Mouse (Mus musculus): Measurements from ENCODE around the gene Sec22c. TPM values are rescaled to one million over a fixed set of nuclear protein-coding genes. Genes with fewer than 3 reads are reported as not detected.
A peak's percentile ranks its signal among the peaks of the same experiment; 100 is the strongest.

Sec22c gene
- polyA plus RNA-seq, 1 experiment from 2014 or later = 24.5 TPM

DNA sequence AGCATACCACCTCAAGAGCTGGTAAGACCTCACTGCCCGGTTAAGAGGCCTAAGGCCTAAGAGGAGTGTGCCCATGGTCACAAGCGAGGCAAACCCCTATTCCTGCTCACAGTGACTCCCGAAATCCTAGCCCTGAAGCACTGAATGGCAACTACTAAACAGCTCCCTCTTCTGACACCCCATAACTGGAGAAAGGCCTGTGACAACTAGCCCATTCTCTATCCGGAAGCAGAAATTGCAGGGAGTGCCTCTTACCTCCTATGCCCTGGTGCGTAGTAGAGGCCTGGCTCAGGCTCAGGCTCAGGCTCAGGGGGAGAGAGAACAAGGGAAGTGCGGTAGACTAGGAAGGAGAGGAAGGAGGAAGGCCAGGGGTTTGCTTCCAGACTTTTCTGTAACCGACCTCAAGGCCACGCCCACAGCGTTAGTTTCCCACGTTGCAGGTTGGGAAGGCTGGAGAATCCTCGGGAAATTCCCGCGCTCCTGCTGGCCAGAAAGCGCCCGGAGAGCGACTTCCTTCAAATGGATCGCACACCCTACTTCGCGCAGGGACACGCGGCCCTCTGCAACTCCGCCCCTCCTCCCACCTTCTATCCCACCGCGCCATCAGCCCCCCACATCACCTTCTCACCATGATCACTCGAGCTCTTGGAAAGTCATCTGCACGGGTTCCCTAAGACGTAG, 63.9 kb downstream of the Sec22c start:
- ATAC-seq (ENCODE audit: low FRiP score) = no peak
- Histone ChIP-seq H3K4me2 (peak overlapping the region; percentile 86), H3K4me1 (peaks cover 20% of the 10 kb centered on the region), H3K4me3 (replicated peaks) (peak overlapping the region; percentile 50), H3K27ac (no peak overlapping the region), H3K27me3 (peaks cover 69% of the 10 kb centered on the region), H3K36me3 (replicated peaks) (no peaks in the 10 kb centered on the region), H3K9me3 (no peaks in the 10 kb centered on the region), H3K9ac (peak overlapping the region; percentile 59)
- 11% methylated on average over 27 of the region's 27 CpGs for WGBS

DNA sequence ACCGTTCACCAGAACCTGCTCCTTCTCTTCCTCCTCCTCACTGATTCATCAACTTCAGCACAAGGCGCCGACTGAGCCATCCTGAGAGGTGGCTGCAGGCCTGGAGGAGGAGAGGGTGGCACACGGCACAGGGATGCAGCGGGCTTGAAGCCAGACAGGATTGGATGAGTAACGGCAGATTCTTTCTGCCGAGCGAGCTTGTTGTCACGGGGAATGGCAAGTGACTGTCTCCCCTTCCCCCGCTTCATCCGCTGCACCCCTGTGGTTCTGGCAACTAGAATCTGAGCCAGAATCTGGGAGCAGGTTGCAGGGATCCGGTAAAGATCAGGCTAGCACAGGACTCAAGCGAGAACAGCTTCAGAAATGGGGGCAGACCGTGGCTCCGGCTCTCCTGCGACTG, 65.5 kb downstream of the Sec22c start:
- H3K27ac ChIP-seq = no peak overlapping the region
- H3K4me1 ChIP-seq = peaks cover 20% of the 10 kb centered on the region
- no peaks in the 10 kb centered on the region for H3K9me3 ChIP-seq
- no peak overlapping the region for H3K9ac ChIP-seq
- 51% methylated on average over 16 of the region's 16 CpGs for WGBS
- H3K4me3 ChIP-seq (replicated peaks) = no peak overlapping the region
- H3K27me3 ChIP-seq = peaks cover 70% of the 10 kb centered on the region
- H3K4me2 ChIP-seq = no peak overlapping the region
- no peaks in the 10 kb centered on the region for H3K36me3 ChIP-seq (replicated peaks)
- ATAC-seq (ENCODE audit: low FRiP score) = no peak

DNA sequence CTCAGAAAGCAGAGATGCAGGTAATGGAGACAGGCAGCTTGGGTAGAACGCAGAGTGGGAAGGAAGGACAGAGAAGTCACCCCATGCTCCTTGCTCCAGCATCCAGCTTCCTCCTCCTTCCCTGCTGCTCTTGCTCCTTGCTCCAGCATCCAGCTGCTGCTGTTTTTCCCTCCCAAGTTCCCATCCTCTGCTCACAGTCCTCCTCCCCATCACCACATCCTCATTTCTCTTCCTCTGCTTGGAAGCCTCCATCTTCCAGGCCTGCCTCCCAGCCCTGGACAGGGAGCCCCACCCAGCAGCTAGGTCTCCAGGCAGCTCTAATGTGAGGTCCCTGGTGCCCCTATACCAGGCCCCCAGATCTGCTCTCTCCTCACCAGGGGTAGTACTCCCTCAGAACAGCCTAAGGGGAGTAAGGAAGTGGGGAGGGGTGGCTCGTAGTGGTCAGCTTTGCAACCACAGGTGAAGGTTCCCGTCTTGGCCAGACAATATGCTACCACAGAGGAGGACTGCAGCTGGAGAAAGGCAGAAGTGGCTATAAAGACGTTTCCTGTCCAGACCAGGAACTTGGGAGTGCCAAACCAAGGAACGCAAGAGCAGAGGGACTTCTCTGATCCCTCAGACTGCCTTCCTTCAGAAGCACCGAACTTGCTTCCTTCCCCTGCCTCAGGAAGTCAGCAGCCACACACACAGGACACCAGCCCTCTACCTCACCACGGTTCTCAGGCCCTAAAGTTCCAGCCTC, 69.3 kb downstream of the Sec22c start:
- H3K9ac ChIP-seq = no peak overlapping the region
- ATAC-seq (ENCODE audit: low FRiP score) = no peak
- 62% methylated on average over 7 of the region's 7 CpGs for WGBS
- no peak overlapping the region for H3K4me3 ChIP-seq (replicated peaks)
- no peak overlapping the region for H3K27ac ChIP-seq
- H3K4me1 ChIP-seq = no peaks in the 10 kb centered on the region
- no peaks in the 10 kb centered on the region for H3K9me3 ChIP-seq
- H3K36me3 ChIP-seq (replicated peaks) = no peaks in the 10 kb centered on the region
- no peak overlapping the region for H3K4me2 ChIP-seq
- H3K27me3 ChIP-seq = peaks cover 33% of the 10 kb centered on the region

DNA sequence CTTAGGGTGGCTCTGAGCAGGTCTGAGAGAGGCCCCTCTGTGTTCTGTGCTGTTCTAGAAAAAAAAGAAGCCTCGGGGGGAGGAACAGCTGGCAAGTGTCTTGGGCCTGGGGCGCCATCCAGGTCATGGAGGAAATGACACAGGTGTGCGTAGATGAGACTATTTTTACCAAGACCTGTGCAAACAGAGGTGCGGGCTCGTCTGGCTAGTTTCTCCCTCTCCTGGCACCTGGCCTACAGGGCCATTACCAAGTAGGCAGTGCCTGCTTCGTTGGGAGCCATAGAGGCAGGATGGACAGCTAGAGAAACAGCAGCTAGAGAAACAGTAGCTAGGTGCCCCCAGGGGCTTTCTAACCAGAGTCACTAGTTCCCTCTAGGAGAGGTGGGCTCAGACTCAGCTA, 72.0 kb downstream of the Sec22c start:
- H3K9ac ChIP-seq = 0 out of 2 replicates have a peak overlapping the region, but pooled peaks have one; percentile 7
- H3K9me3 ChIP-seq = no peaks in the 10 kb centered on the region
- H3K27ac ChIP-seq = no peak overlapping the region
- H3K4me3 ChIP-seq (replicated peaks) = no peak overlapping the region
- H3K36me3 ChIP-seq (replicated peaks) = no peaks in the 10 kb centered on the region
- peaks cover 8% of the 10 kb centered on the region for H3K27me3 ChIP-seq
- 81% methylated on average over 6 of the region's 6 CpGs for WGBS
- no peak for ATAC-seq (ENCODE audit: low FRiP score)
- H3K4me1 ChIP-seq = no peaks in the 10 kb centered on the region
- no peak overlapping the region for H3K4me2 ChIP-seq

DNA sequence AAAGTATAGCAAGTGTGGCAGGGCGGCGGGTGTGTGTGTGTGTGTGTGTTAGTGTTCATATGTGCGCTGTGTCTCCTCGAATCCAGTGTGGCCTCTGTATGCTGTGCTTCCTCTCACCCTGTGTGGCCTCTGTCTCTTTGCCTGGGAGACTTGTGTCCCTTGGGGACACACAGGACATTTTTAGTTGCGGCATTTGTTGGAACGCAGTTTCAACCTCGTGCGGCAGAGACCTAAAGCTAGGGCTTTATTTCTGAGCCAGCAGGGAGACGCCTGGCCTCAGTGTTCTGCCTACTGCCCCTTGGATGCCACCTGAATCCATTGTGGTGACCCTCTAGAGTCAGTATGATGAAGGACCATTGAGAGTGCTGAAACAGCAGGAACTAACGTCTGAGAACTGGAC, 72.4 kb downstream of the Sec22c start:
- H3K9me3 ChIP-seq = no peaks in the 10 kb centered on the region
- H3K27me3 ChIP-seq = peaks cover 8% of the 10 kb centered on the region; the same call in 1 of the 2 replicates
- H3K27ac ChIP-seq = no peak overlapping the region
- ATAC-seq (ENCODE audit: low FRiP score) = no peak
- WGBS = 87% methylated on average over 10 of the region's 10 CpGs
- no peaks in the 10 kb centered on the region for H3K36me3 ChIP-seq (replicated peaks)
- H3K4me1 ChIP-seq = no peaks in the 10 kb centered on the region
- no peak overlapping the region for H3K4me2 ChIP-seq
- H3K4me3 ChIP-seq (replicated peaks) = no peak overlapping the region
- no peak overlapping the region for H3K9ac ChIP-seq

DNA sequence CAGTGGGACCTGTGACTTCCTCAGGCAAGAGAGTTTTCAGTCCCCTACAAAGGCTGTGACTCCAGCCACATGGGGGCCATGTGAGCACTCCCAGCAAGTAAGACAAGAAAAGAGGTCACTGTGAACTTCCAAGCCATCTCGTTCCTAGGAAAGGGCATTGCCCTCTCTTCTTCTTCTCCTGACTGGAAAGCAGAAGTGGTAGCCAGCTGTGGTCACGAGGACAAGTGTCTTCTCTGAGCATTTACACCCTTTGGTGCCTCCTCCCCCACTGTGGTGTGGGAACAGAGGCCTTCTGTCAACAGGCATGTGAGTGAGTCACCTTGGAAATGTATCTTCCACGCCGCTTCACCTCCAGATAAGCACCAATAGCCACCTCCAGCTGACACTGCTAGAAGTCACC, 73.3 kb downstream of the Sec22c start:
- Histone ChIP-seq H3K4me3 (replicated peaks) (no peak overlapping the region), H3K27me3 (peaks cover 8% of the 10 kb centered on the region; the same call in 1 of the 2 replicates), H3K9ac (no peak overlapping the region), H3K4me1 (no peaks in the 10 kb centered on the region), H3K9me3 (no peaks in the 10 kb centered on the region), H3K27ac (no peak overlapping the region), H3K36me3 (replicated peaks) (no peaks in the 10 kb centered on the region), H3K4me2 (no peak overlapping the region)
- no peak for ATAC-seq (ENCODE audit: low FRiP score)
- WGBS = 86% methylated on average over 4 of the region's 4 CpGs

DNA sequence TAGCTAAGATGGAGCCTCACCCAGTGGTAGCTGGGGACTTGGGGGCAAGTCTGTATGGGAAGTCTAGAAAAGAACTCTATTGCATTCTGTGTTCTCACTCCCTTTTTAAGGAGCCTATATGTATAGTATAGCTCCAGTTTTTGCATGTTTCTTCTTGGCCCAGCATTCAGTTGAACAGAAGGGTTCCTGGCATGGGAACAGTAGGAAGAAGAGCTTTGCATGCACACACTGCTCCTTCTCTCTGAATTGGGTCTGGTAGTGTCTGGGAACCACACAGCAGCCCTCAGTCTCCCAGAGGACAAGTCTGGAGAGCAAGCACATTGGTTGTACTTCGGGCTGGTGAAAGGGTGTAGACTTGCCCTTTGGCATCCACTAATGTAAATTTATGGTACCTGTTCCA, 74.7 kb downstream of the Sec22c start:
- 79% methylated on average over 1 of the region's 1 CpGs for WGBS
- no peak overlapping the region for H3K9ac ChIP-seq
- H3K4me1 ChIP-seq = no peaks in the 10 kb centered on the region
- no peak overlapping the region for H3K27ac ChIP-seq
- H3K9me3 ChIP-seq = no peaks in the 10 kb centered on the region
- no peak for ATAC-seq (ENCODE audit: low FRiP score)
- H3K36me3 ChIP-seq (replicated peaks) = no peaks in the 10 kb centered on the region
- H3K4me2 ChIP-seq = no peak overlapping the region
- peaks cover 2% of the 10 kb centered on the region; the same call in 1 of the 2 replicates for H3K27me3 ChIP-seq
- H3K4me3 ChIP-seq (replicated peaks) = no peak overlapping the region

Other genes with a start within 250 kb of the Sec22c start
- gene Cck, start 209.8 kb downstream of the Sec22c start, polyA plus RNA-seq (2016; fragmentation: Nextera tagmentation; extraction: Ambion mirVana) = 7.3 and 13.5 TPM in 2 replicates
- gene Lyzl4, start 63.4 kb downstream of the Sec22c start, polyA plus RNA-seq (2016; fragmentation: Nextera tagmentation; extraction: Ambion mirVana) = not detected in 2 replicates
- 0.50 and 1.7 TPM in 2 replicates for gene Vipr1, start 62.8 kb downstream of the Sec22c start, polyA plus RNA-seq (2016; fragmentation: Nextera tagmentation; extraction: Ambion mirVana)
- gene Ss18l2, start 4.8 kb upstream of the Sec22c start, polyA plus RNA-seq (2016; fragmentation: Nextera tagmentation; extraction: Ambion mirVana) = 97.5 and 104 TPM in 2 replicates
- gene Nktr, start 13.7 kb upstream of the Sec22c start, polyA plus RNA-seq (2016; fragmentation: Nextera tagmentation; extraction: Ambion mirVana) = 75.7 and 78.2 TPM in 2 replicates
- 9.5 and 10.8 TPM in 2 replicates for gene Zfp651, start 53.8 kb upstream of the Sec22c start, polyA plus RNA-seq (2016; fragmentation: Nextera tagmentation; extraction: Ambion mirVana)
- 0.28 TPM in 1 of 2 replicates, not detected in the other for gene Klhl40, start 72.1 kb upstream of the Sec22c start, polyA plus RNA-seq (2016; fragmentation: Nextera tagmentation; extraction: Ambion mirVana)
- not detected in 2 replicates for gene Hhatl, start 87.0 kb upstream of the Sec22c start, polyA plus RNA-seq (2016; fragmentation: Nextera tagmentation; extraction: Ambion mirVana)
- gene Ccdc13, start 134.0 kb upstream of the Sec22c start, polyA plus RNA-seq (2016; fragmentation: Nextera tagmentation; extraction: Ambion mirVana) = 3.1 and 3.6 TPM in 2 replicates
- gene Higd1a, start 152.9 kb upstream of the Sec22c start, polyA plus RNA-seq (2016; fragmentation: Nextera tagmentation; extraction: Ambion mirVana) = 153 and 158 TPM in 2 replicates
- 0.89 and 1.2 TPM in 2 replicates for gene Ackr2, start 192.9 kb upstream of the Sec22c start, polyA plus RNA-seq (2016; fragmentation: Nextera tagmentation; extraction: Ambion mirVana)
- gene Cyp8b1, start 210.8 kb upstream of the Sec22c start, polyA plus RNA-seq (2016; fragmentation: Nextera tagmentation; extraction: Ambion mirVana) = not detected in 2 replicates
- 1.2 and 1.3 TPM in 2 replicates for gene Fam198a, start 245.5 kb upstream of the Sec22c start, polyA plus RNA-seq (2016; fragmentation: Nextera tagmentation; extraction: Ambion mirVana)